Mouse (Mus musculus) cerebellum, adult 18-20 months (tissue): ENCODE data around the gene Olfr411.

Experiments used
- DNase-seq, 2 experiments: peaks; one replicate each; pipeline ENCODE4 v3.0.0; 2021

Olfr411 gene

GRCm38 (mm10) chr11:74352550-74352949 is at the start of gene Olfr411:
Gene Olfr411, minus strand, starts transcription at chr11:74352650.
- DNase-seq: no peak

GRCm38 (mm10) chr11:74402126-74402525 is 49.7 kb upstream of the Olfr411 start:
- DNase-seq: no peak

- DNase-seq: no peak
Measured at GRCm38 (mm10) chr11:74395583-74395982, 43.1 kb upstream of the Olfr411 start.

GRCm38 (mm10) chr11:74393489-74393888 is 41.0 kb upstream of the Olfr411 start:
- DNase-seq: no peak

- no peak for DNase-seq
Measured at GRCm38 (mm10) chr11:74392903-74393302, 40.5 kb upstream of the Olfr411 start.

GRCm38 (mm10) chr11:74391899-74392298 is 39.4 kb upstream of the Olfr411 start:
- DNase-seq: no peak

GRCm38 (mm10) chr11:74387203-74387602 is 34.8 kb upstream of the Olfr411 start:
- DNase-seq: peak in 1 of 2 experiments; percentile 24

- no peak for DNase-seq
Measured at GRCm38 (mm10) chr11:74385674-74386073, 33.2 kb upstream of the Olfr411 start.

GRCm38 (mm10) chr11:74379166-74379873 is 26.9 kb upstream of the Olfr411 start:
- no peak for DNase-seq

- DNase-seq: peak; percentile 56 to 66
Measured at GRCm38 (mm10) chr11:74376847-74377246, 24.4 kb upstream of the Olfr411 start.

GRCm38 (mm10) chr11:74371393-74372100 is 19.1 kb upstream of the Olfr411 start:
- peak; percentile 68 to 83 for DNase-seq

GRCm38 (mm10) chr11:74361769-74362168 is 9.3 kb upstream of the Olfr411 start, which contains the start of gene Olfr412:
Gene Olfr412, plus strand, starts transcription at chr11:74362069.
- no peak for DNase-seq

- DNase-seq: no peak
Measured at GRCm38 (mm10) chr11:74337931-74338330, 14.5 kb downstream of the Olfr411 start, which contains the start of gene Olfr410. Gene Olfr410, minus strand, starts transcription at chr11:74338031.

GRCm38 (mm10) chr11:74328781-74329180 is 23.7 kb downstream of the Olfr411 start:
- no peak for DNase-seq

GRCm38 (mm10) chr11:74326044-74326443 is 26.4 kb downstream of the Olfr411 start:
- DNase-seq: no peak
